Mouse (Mus musculus): ENCODE data around the gene Rab43.

GRCm38 (mm10) chr6:87812656-87813055 is 692 bp upstream of the Rab43 start:
- TF ChIP-seq TAL1 (IDR thresholded peaks at IDR 0.05; ENCODE audit: low read length) = no peak
- no peak for TF ChIP-seq GATA1 (IDR thresholded peaks at IDR 0.05; ENCODE audit: low read length)
